In genomic region chr14:120952434-120952833, GRCm38 (mm10) we compare ENCODE assay signal across 13 mouse cellular contexts. TPM values are rescaled to one million over a fixed set of nuclear protein-coding genes. Genes with fewer than 3 reads are reported as not detected.
A peak's percentile ranks its signal among the peaks of the same experiment; 100 is the strongest.
DNase-seq lines count a peak whose midpoint lies in the region; ATAC-seq and TF ChIP-seq lines count a peak whose summit lies in the region.
"Had no signal": no experiment of that assay in that cellular context is flagged by ENCODE, and none has a peak within 500 bp of the region (broad histone marks: within the 10 kb centered on the region; RNA-seq: fewer than 3 reads in every experiment).

No protein-coding gene starts in this region.

- H3K4me2 ChIP-seq in kidney, embryonic 14.5 days (replicated peaks; ENCODE audit: low read depth, low read length), result no peak overlapping the region
- H3K4me2 ChIP-seq: liver, embryonic 13.5 days had no signal

- no peaks in the 10 kb centered on the region for H3K36me3 ChIP-seq in kidney, adult 2 months (ENCODE audit: control insufficient read depth, insufficient read depth, low read length)
- peaks cover 23% of the 10 kb centered on the region for H3K36me3 ChIP-seq in kidney, embryonic 14.5 days (ENCODE audit: control insufficient read depth, insufficient read depth, low read length)
- H3K36me3 ChIP-seq in thymus, adult 2 months (ENCODE audit: control insufficient read depth, insufficient read depth, low read length), result no peaks in the 10 kb centered on the region; the same call in 1 of the 2 replicates

- no peak overlapping the region for H3K9ac ChIP-seq in kidney, embryonic 14.5 days (ENCODE audit: low read depth, low read length)
- H3K9ac ChIP-seq: liver, embryonic 13.5 days had no signal

- H3K9me3 ChIP-seq in kidney, embryonic 14.5 days (ENCODE audit: control insufficient read depth, low read length), result peaks cover 4% of the 10 kb centered on the region
- H3K9me3 ChIP-seq: liver, embryonic 13.5 days had no signal

- H3K27me3 ChIP-seq in kidney, adult 2 months (replicated peaks; ENCODE audit: control insufficient read depth, insufficient read depth, low read length), result no peaks in the 10 kb centered on the region
- no peaks in the 10 kb centered on the region for H3K27me3 ChIP-seq in kidney, embryonic 14.5 days (ENCODE audit: control insufficient read depth, insufficient read depth, low read length)
- no peaks in the 10 kb centered on the region for H3K27me3 ChIP-seq in thymus, adult 2 months (ENCODE audit: control insufficient read depth, insufficient read depth, low read length)
- H3K27me3 ChIP-seq: liver, embryonic 13.5 days had no signal

- H3K4me3 ChIP-seq in kidney, adult 2 months (ENCODE audit: insufficient read depth, low read depth, low read length), result no peak overlapping the region
- H3K4me3 ChIP-seq in kidney, embryonic 14.5 days (ENCODE audit: low read length), result no peak overlapping the region
- no peak overlapping the region for H3K4me3 ChIP-seq in thymus, adult 2 months (ENCODE audit: control insufficient read depth, insufficient read depth, low read length)
- H3K4me3 ChIP-seq: liver, embryonic 13.5 days; midbrain, embryonic 10.5 days had no signal

- TF ChIP-seq CTCF in kidney, adult 2 months (conservative IDR thresholded peaks at IDR 0.05; ENCODE audit: insufficient read depth, insufficient read length, low read depth, low read length), result 0 out of 2 replicates have a peak, but pooled peaks have one; percentile 17
- TF ChIP-seq CTCF in thymus, adult 2 months (IDR thresholded peaks at IDR 0.05; ENCODE audit: borderline replicate concordance, control insufficient read depth, extremely low read depth, insufficient read depth, low read length, poor library complexity), result 0 out of 2 replicates have a peak, but pooled peaks have one; percentile 36
- peak; percentile 41; the same call in 1 of the 2 replicates for TF ChIP-seq CTCF in brain, embryonic 14.5 days (IDR thresholded peaks at IDR 0.05; ENCODE audit: borderline replicate concordance, extremely low read depth, insufficient read depth, insufficient read length)

- H3K27ac ChIP-seq in kidney, adult 2 months (ENCODE audit: insufficient read depth, low read depth, low read length), result no peak overlapping the region
- H3K27ac ChIP-seq in kidney, embryonic 14.5 days (ENCODE audit: low read depth, low read length), result no peak overlapping the region
- H3K27ac ChIP-seq in thymus, adult 2 months (ENCODE audit: control insufficient read depth, insufficient read depth, low read length), result no peak overlapping the region
- H3K27ac ChIP-seq: liver, embryonic 13.5 days; midbrain, embryonic 10.5 days had no signal

- H3K4me1 ChIP-seq in kidney, adult 2 months (ENCODE audit: control insufficient read depth, insufficient read depth, low read length), result no peaks in the 10 kb centered on the region
- H3K4me1 ChIP-seq in kidney, embryonic 14.5 days (ENCODE audit: control insufficient read depth, insufficient read depth, low read length), result no peaks in the 10 kb centered on the region
- H3K4me1 ChIP-seq in thymus, adult 2 months (replicated peaks; ENCODE audit: control insufficient read depth, insufficient read depth, low read length), result no peaks in the 10 kb centered on the region
- H3K4me1 ChIP-seq: liver, embryonic 13.5 days; midbrain, embryonic 10.5 days had no signal

- WGBS in kidney, adult 2 months, result 48% methylated on average over 2 of the region's 2 CpGs
- 50% methylated on average over 2 of the region's 2 CpGs for WGBS in kidney, embryonic 14.5 days
- WGBS in thymus, adult 2 months, result 45% methylated on average over 2 of the region's 2 CpGs

- TF ChIP-seq POLR2A in kidney, adult 2 months (IDR thresholded peaks at IDR 0.05; ENCODE audit: low read depth, low read length), result no peak
- TF ChIP-seq POLR2A in thymus, adult 2 months (IDR thresholded peaks at IDR 0.05; ENCODE audit: control insufficient read depth, extremely low read depth, insufficient read depth, low read length, poor library complexity), result no peak
- no peak for TF ChIP-seq POLR2A in brain, embryonic 14.5 days (IDR thresholded peaks at IDR 0.05; ENCODE audit: borderline replicate concordance, extremely low read depth, insufficient read depth, insufficient read length, poor library complexity, severe bottlenecking)

- ATAC-seq in kidney, embryonic 14.5 days (ENCODE audit: low FRiP score, low TSS enrichment), result no peak

- no peak for DNase-seq in kidney, adult 2 months
- DNase-seq in thymus, adult 2 months, result no peak
- no peak for DNase-seq in thymus, postnatal 0 days (ENCODE audit: low spot score)
- DNase-seq in brain, embryonic 14.5 days (ENCODE audit: low read depth), result no peak
- DNase-seq in testis, postnatal 10 days (ENCODE audit: low spot score), result peak; percentile 50
- DNase-seq in urinary bladder, postnatal 25 days (ENCODE audit: low spot score), result no peak
- no peak for DNase-seq in heart, adult 8-10 months (ENCODE audit: low spot score)
- DNase-seq: adrenal gland, postnatal 25 days; heart, postnatal 10 days; kidney, adult 8-10 months; liver, embryonic 13.5 days had no signal

RNA-seq across cellular contexts. Expression of gene Ipo5, which starts 41.4 kb away (rescaled TPM):
- 18.1 and 20.5 TPM in 2 replicates for polyA plus RNA-seq in kidney, adult 2 months (2012; rRNA removed)
- 77.8 and 143 TPM in 2 replicates for polyA plus RNA-seq in kidney, embryonic 14.5 days (2014; fragmentation: Nextera tagmentation; extraction: Ambion mirVana)
- 27.7 and 33.5 TPM in 2 replicates for polyA plus RNA-seq in thymus, adult 2 months (2012; rRNA removed)
- polyA plus RNA-seq in thymus, postnatal 0 days (2015; fragmentation: Nextera tagmentation; extraction: Ambion mirVana), result 51.1 and 52.8 TPM in 2 replicates
- polyA plus RNA-seq in brain, embryonic 14.5 days (2012; rRNA removed), result 63.5 and 80.2 TPM in 2 replicates
- 100 to 1,000 TPM; 113 to 131 (median 125) TPM for total RNA-seq in heart, adult 8-10 months (2022)
